Mouse (Mus musculus) layer of hippocampus, postnatal 14 days (tissue): Measurements from ENCODE around the gene Sesn2. TPM values are rescaled to one million over a fixed set of nuclear protein-coding genes. Genes with fewer than 3 reads are reported as not detected.
A peak's percentile ranks its signal among the peaks of the same experiment; 100 is the strongest.
"Not testable (repeated sequence)": the region's sequence is repeated elsewhere in the genome, so short reads cannot be mapped to it uniquely, and the experiment has no call there.

Experiments used
- DNase-seq, 2 experiments: peaks; one replicate each; pipeline ENCODE4 v3.0.0; 2021 to 2022; ENCODE audit warnings: low spot score in 2 of 2, mixed read lengths in 1 of 2
- long read RNA-seq, 2 experiments: library from polyadenylated mRNA; stranded (forward); transcript quantifications; one replicate each; pipeline ENCODE4 v2.0.0; 2021
- total RNA-seq, 2 experiments: library from RNA; stranded (reverse); gene quantifications; 2 replicates each; pipeline ENCODE4 v1.2.3; 2021

Sesn2 gene
- 10 to 100 TPM; 14.3 to 17.9 TPM for total RNA-seq
- long read RNA-seq, experiment 1, partial matches to known transcripts: 0 of 1 reads
- long read RNA-seq, experiment 1, other reads (novel, unspliced or antisense): 0 of 1 reads
- long read RNA-seq, experiment 2, transcript Sesn2-201 (10 exons, 3,475 nt): major isoform, 5 of 6 reads
- long read RNA-seq, experiment 2, partial matches to known transcripts: 0 of 6 reads
- long read RNA-seq, experiment 2, other reads (novel, unspliced or antisense): 1 of 6 reads

GRCm38 (mm10) chr4:132510352-132510798 is at the start of gene Sesn2:
Gene Sesn2, minus strand, starts transcription at chr4:132510501.
- peak; percentile 94 to 98 for DNase-seq

DNA sequence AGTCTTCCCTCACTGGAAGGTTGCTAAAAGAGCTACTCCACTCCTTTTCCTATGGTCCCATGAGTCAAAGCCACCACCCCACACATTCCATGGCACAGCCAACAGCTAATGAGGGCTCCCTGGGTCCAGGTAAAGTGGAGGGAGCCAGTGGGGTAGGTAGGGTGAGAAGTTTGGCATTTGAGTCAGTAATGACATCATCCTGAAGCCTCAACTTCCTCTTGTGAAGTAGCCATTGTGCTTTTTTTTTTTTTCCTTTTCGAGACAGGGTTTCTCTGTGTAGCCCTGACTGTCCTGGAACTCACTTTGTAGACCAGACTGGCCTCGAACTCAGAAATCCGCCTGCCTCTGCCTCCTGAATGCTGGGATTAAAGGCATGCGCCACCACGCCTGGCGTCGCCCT is 45.2 kb upstream of the Sesn2 start:
- not testable (repeated sequence) for DNase-seq

DNA sequence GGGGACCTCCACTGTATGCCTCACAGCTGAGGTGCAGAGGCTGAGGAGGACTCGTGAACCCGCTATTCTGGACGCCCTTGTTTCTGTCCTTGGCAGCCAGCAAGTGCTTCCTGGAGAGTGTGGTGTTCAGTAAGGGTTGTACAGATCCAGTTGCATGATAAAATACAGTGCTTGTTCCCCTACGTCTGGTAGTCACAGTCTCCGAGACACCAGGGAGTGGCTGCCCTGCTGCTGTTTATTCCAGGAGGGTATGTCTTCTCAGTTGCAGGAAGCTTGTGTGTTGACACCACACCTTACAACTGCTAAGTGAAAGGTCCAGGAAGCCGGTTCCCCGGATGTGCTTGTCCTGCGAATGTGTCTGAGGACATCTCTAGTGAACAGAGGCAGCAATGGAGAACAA is 44.4 kb upstream of the Sesn2 start:
- DNase-seq: no peak

- DNase-seq: no peak
Measured at GRCm38 (mm10) chr4:132554221-132554620, 43.9 kb upstream of the Sesn2 start.

GRCm38 (mm10) chr4:132545851-132546250 is 35.5 kb upstream of the Sesn2 start:
- DNase-seq: peak in 1 of 2 experiments; percentile 63

- DNase-seq: no peak
Measured at GRCm38 (mm10) chr4:132542724-132543123, 32.4 kb upstream of the Sesn2 start.

- no peak for DNase-seq
Measured at GRCm38 (mm10) chr4:132541413-132541812, 31.1 kb upstream of the Sesn2 start.

- no peak for DNase-seq
Measured at GRCm38 (mm10) chr4:132539481-132539880, 29.2 kb upstream of the Sesn2 start.

DNA sequence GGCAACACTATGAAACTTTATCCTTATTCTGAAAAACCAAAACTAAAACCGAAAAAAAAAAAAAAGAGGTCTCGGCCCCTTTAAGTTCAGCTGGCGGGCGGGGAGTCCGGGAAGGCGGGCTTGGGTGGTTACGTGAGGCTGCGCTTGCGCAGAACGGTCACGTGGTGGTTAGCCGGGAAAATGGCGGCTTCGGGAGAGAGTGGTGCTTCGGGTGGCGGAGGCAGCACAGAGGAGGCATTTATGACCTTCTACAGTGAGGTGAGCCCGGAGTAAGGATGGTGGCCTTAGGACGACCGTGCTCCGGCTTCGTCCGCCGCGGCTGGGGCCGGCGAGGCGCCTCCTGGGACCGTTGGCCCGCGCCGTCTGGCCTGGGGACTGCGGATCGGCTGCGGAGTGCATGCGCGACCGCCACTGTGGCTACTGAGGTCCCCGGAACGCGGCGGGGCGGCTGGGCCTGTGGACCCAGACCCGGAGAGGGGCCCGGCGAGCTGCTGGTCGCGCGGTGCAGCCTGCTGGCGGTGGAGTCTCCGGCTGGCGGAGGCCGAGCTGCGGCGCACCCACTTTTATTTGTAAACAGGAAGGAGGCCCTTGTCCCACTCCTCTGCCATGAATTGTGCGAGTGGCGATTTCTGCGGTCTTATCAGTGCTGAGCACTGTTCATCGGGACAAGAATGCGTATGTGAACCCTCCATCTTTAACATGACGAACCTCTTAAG is 25.3 kb upstream of the Sesn2 start, which contains the start of gene Dnajc8:
Gene Dnajc8, plus strand, starts transcription at position 145 of the 716 bp plus-strand sequence.
- peak; percentile 90 to 96 for DNase-seq

- DNase-seq: peak; percentile 82 to 93
Measured at GRCm38 (mm10) chr4:132532981-132533916, 22.9 kb upstream of the Sesn2 start, which contains the start of gene Atpif1. Gene Atpif1, minus strand, starts transcription at chr4:132533659.

DNA sequence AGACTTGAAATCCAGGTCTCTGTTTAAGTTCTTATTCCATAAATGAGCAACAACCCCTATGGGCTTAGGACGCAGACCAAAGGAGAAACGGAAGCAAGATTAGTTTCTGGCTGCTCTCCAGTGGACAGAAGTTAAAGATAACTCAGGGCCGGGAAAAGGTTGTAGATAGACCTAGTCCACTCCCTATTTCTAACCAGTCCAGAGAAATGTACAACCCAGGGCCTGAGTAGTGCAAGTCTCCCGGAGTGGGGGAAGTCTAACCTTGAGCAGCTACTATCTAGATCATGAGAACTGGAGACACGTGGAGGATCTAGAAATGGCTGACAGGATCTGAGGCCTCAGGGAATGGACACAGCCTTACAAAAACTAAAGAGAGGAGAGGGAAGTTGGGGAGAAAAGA is 22.2 kb upstream of the Sesn2 start:
- no peak for DNase-seq

- DNase-seq: no peak
Measured at GRCm38 (mm10) chr4:132530033-132530804, 19.9 kb upstream of the Sesn2 start.

DNA sequence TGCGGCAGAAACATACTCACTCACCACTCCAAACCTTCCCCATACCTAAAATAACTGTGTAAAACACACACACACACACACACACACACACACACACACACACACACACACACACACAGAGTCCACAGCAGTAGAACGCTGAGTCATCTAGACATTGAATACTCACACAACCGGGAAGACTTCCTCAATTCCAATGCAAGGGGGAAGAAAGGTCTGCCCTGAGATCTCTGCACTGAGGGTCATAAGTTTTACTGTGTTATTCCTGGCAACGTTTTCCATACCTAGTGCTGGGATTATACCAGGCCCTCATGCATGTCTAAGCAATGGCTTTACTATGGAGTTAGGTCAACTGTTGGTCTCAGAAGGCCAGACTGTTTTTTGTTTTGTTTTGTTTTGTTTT is 19.0 kb upstream of the Sesn2 start:
- no peak for DNase-seq

GRCm38 (mm10) chr4:132527917-132528522 is 17.7 kb upstream of the Sesn2 start:
- DNase-seq: no peak

DNA sequence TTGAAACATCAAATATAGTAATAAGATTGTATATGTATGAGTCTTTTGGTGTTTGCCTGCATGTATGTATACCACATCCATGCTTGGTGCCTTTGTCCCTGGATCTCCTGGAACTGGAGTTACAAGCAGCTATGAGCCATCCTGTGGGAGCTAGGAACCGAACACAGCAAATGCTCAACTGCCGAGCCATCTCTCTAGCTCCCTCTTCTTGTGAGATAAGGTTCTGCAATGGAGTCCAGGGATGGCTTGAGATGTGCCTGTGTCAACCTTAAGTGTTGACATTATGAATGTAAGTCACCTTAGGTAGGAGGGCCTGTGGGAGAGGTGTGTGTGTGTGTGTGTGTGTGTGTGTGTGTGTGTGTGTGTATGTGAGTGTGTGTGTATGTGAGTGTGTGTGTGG is 16.4 kb upstream of the Sesn2 start:
- DNase-seq: no peak

GRCm38 (mm10) chr4:132524808-132525207 is 14.5 kb upstream of the Sesn2 start:
- DNase-seq: no peak

- DNase-seq: no peak
Measured at GRCm38 (mm10) chr4:132524321-132524741, 14.0 kb upstream of the Sesn2 start.

DNA sequence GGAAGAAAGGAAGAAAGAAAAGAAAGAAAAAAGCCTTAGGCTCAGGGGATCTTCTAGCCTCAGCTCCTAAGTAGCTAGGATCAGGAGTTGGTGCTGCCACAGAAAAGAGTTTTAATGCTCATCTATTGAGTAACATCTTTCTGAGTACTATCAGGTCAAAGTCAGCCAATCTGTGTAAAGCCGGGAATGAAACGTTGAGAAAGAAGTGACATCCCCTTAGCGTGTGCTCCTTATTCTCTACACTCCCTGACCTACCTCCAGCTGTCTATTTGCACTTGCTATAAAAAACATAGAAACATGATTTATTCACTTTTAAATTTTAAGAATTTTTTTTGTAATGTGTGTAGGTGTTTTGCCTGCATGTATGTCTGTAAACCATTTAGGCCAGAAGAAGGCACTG is 8.9 kb upstream of the Sesn2 start:
- no peak for DNase-seq

- DNase-seq: no peak
Measured at GRCm38 (mm10) chr4:132518066-132518465, 7.8 kb upstream of the Sesn2 start.
